Mouse (Mus musculus): ENCODE data around the gene Pde10a. TPM values are rescaled to one million over a fixed set of nuclear protein-coding genes. Genes with fewer than 3 reads are reported as not detected.

Gene Pde10a
- polyA plus RNA-seq, 1 experiment from 2014 or later, result 1.4 TPM

GRCm38 (mm10) chr17:8504381-8504780, 20.8 kb upstream of the Pde10a start:
- peaks cover 22% of the 10 kb centered on the region for H3K4me1 ChIP-seq (replicated peaks)
- H3K27ac ChIP-seq, result no peak overlapping the region
- WGBS, result 81% methylated on average over 3 of the region's 3 CpGs
- H3K9ac ChIP-seq, result no peak overlapping the region
- H3K4me3 ChIP-seq (replicated peaks), result no peak overlapping the region
- no peaks in the 10 kb centered on the region for H3K36me3 ChIP-seq
- no peaks in the 10 kb centered on the region for H3K9me3 ChIP-seq
- peaks cover 15% of the 10 kb centered on the region for H3K27me3 ChIP-seq (replicated peaks)
- H3K4me2 ChIP-seq (replicated peaks), result no peak overlapping the region
- ATAC-seq, result no peak

- Histone ChIP-seq H3K27me3 (replicated peaks) (peaks cover 15% of the 10 kb centered on the region; the same call in 1 of the 2 replicates), H3K9me3 (no peaks in the 10 kb centered on the region), H3K9ac (peak overlapping the region; percentile 38), H3K4me2 (replicated peaks) (peak overlapping the region; percentile 79), H3K27ac (no peak overlapping the region), H3K4me1 (replicated peaks) (peaks cover 22% of the 10 kb centered on the region), H3K36me3 (no peaks in the 10 kb centered on the region), H3K4me3 (replicated peaks) (peak overlapping the region; percentile 32)
- peak; percentile 86 for ATAC-seq
- WGBS, result under 1% methylated on average over 20 of the region's 20 CpGs
Observed at GRCm38 (mm10) chr17:8505669-8506426, 19.3 kb upstream of the Pde10a start.

- Histone ChIP-seq H3K9ac (no peak overlapping the region), H3K36me3 (no peaks in the 10 kb centered on the region), H3K4me2 (replicated peaks) (no peak overlapping the region), H3K9me3 (no peaks in the 10 kb centered on the region), H3K4me3 (replicated peaks) (no peak overlapping the region), H3K27me3 (replicated peaks) (peaks cover 15% of the 10 kb centered on the region; the same call in 1 of the 2 replicates), H3K4me1 (replicated peaks) (peaks cover 22% of the 10 kb centered on the region), H3K27ac (no peak overlapping the region)
- ATAC-seq, result no peak
- WGBS, result 65% methylated on average over 6 of the region's 6 CpGs
Observed at GRCm38 (mm10) chr17:8506726-8507125, 18.4 kb upstream of the Pde10a start.

GRCm38 (mm10) chr17:8507654-8508053, 17.5 kb upstream of the Pde10a start:
- H3K4me2 ChIP-seq (replicated peaks), result no peak overlapping the region
- H3K4me3 ChIP-seq (replicated peaks), result no peak overlapping the region
- WGBS, result 6% methylated on average over 3 of the region's 3 CpGs
- no peak for ATAC-seq
- no peak overlapping the region for H3K9ac ChIP-seq
- H3K36me3 ChIP-seq, result no peaks in the 10 kb centered on the region
- no peaks in the 10 kb centered on the region for H3K9me3 ChIP-seq
- no peak overlapping the region for H3K27ac ChIP-seq
- H3K27me3 ChIP-seq (replicated peaks), result peaks cover 15% of the 10 kb centered on the region; the same call in 1 of the 2 replicates
- peaks cover 22% of the 10 kb centered on the region for H3K4me1 ChIP-seq (replicated peaks)

- 1% methylated on average over 16 of the region's 16 CpGs for WGBS
- Histone ChIP-seq H3K9me3 (no peaks in the 10 kb centered on the region), H3K4me1 (replicated peaks) (peaks cover 22% of the 10 kb centered on the region), H3K4me3 (replicated peaks) (no peak overlapping the region), H3K4me2 (replicated peaks) (peak overlapping the region; percentile 23), H3K27ac (no peak overlapping the region), H3K36me3 (no peaks in the 10 kb centered on the region), H3K27me3 (replicated peaks) (peaks cover 15% of the 10 kb centered on the region; the same call in 1 of the 2 replicates), H3K9ac (peak overlapping the region; percentile 21; the same call in 1 of the 2 replicates)
- peak; percentile 86 for ATAC-seq
Observed at GRCm38 (mm10) chr17:8508305-8509141, 16.6 kb upstream of the Pde10a start.

GRCm38 (mm10) chr17:8516006-8516405, 9.2 kb upstream of the Pde10a start:
- H3K9ac ChIP-seq, result no peak overlapping the region
- no peaks in the 10 kb centered on the region for H3K9me3 ChIP-seq
- H3K4me2 ChIP-seq (replicated peaks), result no peak overlapping the region
- no peaks in the 10 kb centered on the region; the same call in 1 of the 2 replicates for H3K27me3 ChIP-seq (replicated peaks)
- WGBS, result 73% methylated on average over 6 of the region's 6 CpGs
- ATAC-seq, result no peak
- H3K4me1 ChIP-seq (replicated peaks), result no peaks in the 10 kb centered on the region
- no peak overlapping the region for H3K4me3 ChIP-seq (replicated peaks)
- no peaks in the 10 kb centered on the region for H3K36me3 ChIP-seq
- H3K27ac ChIP-seq, result no peak overlapping the region

- Histone ChIP-seq H3K9me3 (no peaks in the 10 kb centered on the region), H3K9ac (no peak overlapping the region; the same call in 1 of the 2 replicates), H3K4me3 (replicated peaks) (peak overlapping the region; percentile 47; the same call in 1 of the 2 replicates), H3K36me3 (no peaks in the 10 kb centered on the region), H3K27me3 (replicated peaks) (peaks cover 59% of the 10 kb centered on the region), H3K4me2 (replicated peaks) (peak overlapping the region; percentile 97), H3K4me1 (replicated peaks) (peaks cover 15% of the 10 kb centered on the region), H3K27ac (no peak overlapping the region)
- ATAC-seq, result 0 out of 2 replicates have a peak, but pooled peaks have one; percentile 15
- 29% methylated on average over 3 of the region's 3 CpGs for WGBS
Observed at GRCm38 (mm10) chr17:8523986-8524385, 1.2 kb upstream of the Pde10a start.

GRCm38 (mm10) chr17:8524387-8525165, 596 bp upstream of the Pde10a start:
- Histone ChIP-seq H3K4me2 (replicated peaks) (peak overlapping the region; percentile 97), H3K36me3 (no peaks in the 10 kb centered on the region), H3K27me3 (replicated peaks) (peaks cover 59% of the 10 kb centered on the region), H3K4me1 (replicated peaks) (peaks cover 15% of the 10 kb centered on the region), H3K4me3 (replicated peaks) (peak overlapping the region; percentile 47), H3K27ac (no peak overlapping the region), H3K9me3 (no peaks in the 10 kb centered on the region), H3K9ac (peak overlapping the region; percentile 39)
- WGBS, result under 1% methylated on average over 34 of the region's 45 CpGs
- ATAC-seq, result peak; percentile 84

- no peak for ATAC-seq
- WGBS, result 4% methylated on average over 21 of the region's 21 CpGs
- no peak overlapping the region for H3K27ac ChIP-seq
- peaks cover 59% of the 10 kb centered on the region for H3K27me3 ChIP-seq (replicated peaks)
- no peaks in the 10 kb centered on the region for H3K9me3 ChIP-seq
- H3K36me3 ChIP-seq, result no peaks in the 10 kb centered on the region
- peak overlapping the region; percentile 97 for H3K4me2 ChIP-seq (replicated peaks)
- peaks cover 15% of the 10 kb centered on the region for H3K4me1 ChIP-seq (replicated peaks)
- peak overlapping the region; percentile 47; the same call in 1 of the 2 replicates for H3K4me3 ChIP-seq (replicated peaks)
- no peak overlapping the region for H3K9ac ChIP-seq
Observed at GRCm38 (mm10) chr17:8525971-8526740, 984 bp downstream of the Pde10a start.

- ATAC-seq, result no peak
- 20% methylated on average over 9 of the region's 9 CpGs for WGBS
- Histone ChIP-seq H3K4me3 (replicated peaks) (no peak overlapping the region), H3K4me2 (replicated peaks) (no peak overlapping the region), H3K27me3 (replicated peaks) (peaks cover 59% of the 10 kb centered on the region), H3K9me3 (no peaks in the 10 kb centered on the region), H3K9ac (no peak overlapping the region), H3K36me3 (no peaks in the 10 kb centered on the region), H3K27ac (no peak overlapping the region), H3K4me1 (replicated peaks) (peaks cover 15% of the 10 kb centered on the region)
Observed at GRCm38 (mm10) chr17:8526815-8527261, 1.7 kb downstream of the Pde10a start.

- Histone ChIP-seq H3K9me3 (no peaks in the 10 kb centered on the region), H3K36me3 (no peaks in the 10 kb centered on the region), H3K27me3 (replicated peaks) (peaks cover 43% of the 10 kb centered on the region), H3K4me3 (replicated peaks) (no peak overlapping the region), H3K27ac (no peak overlapping the region), H3K4me1 (replicated peaks) (peaks cover 15% of the 10 kb centered on the region), H3K9ac (no peak overlapping the region), H3K4me2 (replicated peaks) (no peak overlapping the region)
- 82% methylated on average over 3 of the region's 3 CpGs for WGBS
- ATAC-seq, result no peak
Observed at GRCm38 (mm10) chr17:8528641-8529040, 3.5 kb downstream of the Pde10a start.
